Mouse (Mus musculus): ENCODE data around the gene Vmn1r194. TPM values are rescaled to one million over a fixed set of nuclear protein-coding genes. Genes with fewer than 3 reads are reported as not detected.
"Not testable (repeated sequence)": the region's sequence is repeated elsewhere in the genome, so short reads cannot be mapped to it uniquely, and the experiment has no call there.

The Vmn1r194 gene
- total RNA-seq (2014; rRNA removed) (not detected in 2 replicates), polyA plus RNA-seq (2012; rRNA removed) (not detected in 2 replicates)

DNA sequence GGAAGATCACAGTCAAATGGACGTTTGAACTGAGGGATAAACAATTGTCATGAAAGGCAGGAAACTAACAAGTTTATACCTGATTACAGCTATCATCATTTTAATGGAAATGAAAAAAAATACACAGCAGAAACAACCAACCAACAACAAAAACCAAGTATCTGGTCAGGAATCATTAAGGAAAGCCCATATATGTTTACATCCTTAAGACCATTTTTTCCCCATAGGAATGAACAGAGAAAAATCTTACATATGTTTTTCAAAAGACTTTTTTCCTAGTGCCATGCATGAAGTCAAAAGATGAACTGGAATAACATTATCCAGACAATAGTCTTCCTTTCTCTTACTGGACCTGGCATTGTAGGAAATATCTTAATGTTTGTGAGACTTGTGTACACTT lies at the start of gene Vmn1r194:
TSS of gene Vmn1r194 (plus strand) at position 301 of the 400 bp plus-strand sequence.
- Histone ChIP-seq H3K79me2 (ENCODE audit: control insufficient read depth, insufficient read depth, low read length) (no peaks in the 10 kb centered on the region), H3K36me3 (ENCODE audit: control insufficient read depth, insufficient read depth, low read length) (no peaks in the 10 kb centered on the region), H3K4me1 (ENCODE audit: control insufficient read depth, insufficient read depth, low read length) (no peaks in the 10 kb centered on the region), H3K27ac (replicated peaks; ENCODE audit: insufficient read depth, low read depth, low read length) (no peak within 1 kb of the TSS), H3K9ac (ENCODE audit: low read depth, low read length) (no peak within 1 kb of the TSS), H3K4me3 (ENCODE audit: insufficient read depth, low read depth, low read length) (no peak within 1 kb of the TSS), H3K27me3 (ENCODE audit: control insufficient read depth, insufficient read depth, low read length) (no peaks in the 10 kb centered on the region)
- 28% methylated on average over 1 of the region's 1 CpGs for WGBS
- TF ChIP-seq CTCF (IDR thresholded peaks at IDR 0.05; ENCODE audit: low read depth, low read length) (no peak), POLR2A (IDR thresholded peaks at IDR 0.05; ENCODE audit: extremely low read depth, insufficient read depth, low read length) (no peak)
- no peak for DNase-seq (ENCODE audit: extremely low read depth, low read depth, low spot score)

- 73% methylated on average over 1 of the region's 1 CpGs for WGBS
- not testable (repeated sequence) for H3K27me3 ChIP-seq (ENCODE audit: control insufficient read depth, insufficient read depth, low read length); H3K4me1 ChIP-seq (ENCODE audit: control insufficient read depth, insufficient read depth, low read length); DNase-seq (ENCODE audit: extremely low read depth, low read depth, low spot score); H3K79me2 ChIP-seq (ENCODE audit: control insufficient read depth, insufficient read depth, low read length); H3K9ac ChIP-seq (ENCODE audit: low read depth, low read length); H3K36me3 ChIP-seq (ENCODE audit: control insufficient read depth, insufficient read depth, low read length); H3K27ac ChIP-seq (replicated peaks; ENCODE audit: insufficient read depth, low read depth, low read length); H3K4me3 ChIP-seq (ENCODE audit: insufficient read depth, low read depth, low read length)
These were observed 21.0 kb upstream of the Vmn1r194 start, which contains the start of gene Vmn1r193 for GRCm38 (mm10) chr13:22223060-22223459. Gene Vmn1r193 (minus strand): TSS chr13:22223160.

- H3K79me2 ChIP-seq (ENCODE audit: control insufficient read depth, insufficient read depth, low read length); H3K4me1 ChIP-seq (ENCODE audit: control insufficient read depth, insufficient read depth, low read length); H3K36me3 ChIP-seq (ENCODE audit: control insufficient read depth, insufficient read depth, low read length); H3K27ac ChIP-seq (replicated peaks; ENCODE audit: insufficient read depth, low read depth, low read length); H3K9ac ChIP-seq (ENCODE audit: low read depth, low read length); DNase-seq (ENCODE audit: extremely low read depth, low read depth, low spot score); H3K4me3 ChIP-seq (ENCODE audit: insufficient read depth, low read depth, low read length); H3K27me3 ChIP-seq (ENCODE audit: control insufficient read depth, insufficient read depth, low read length): not testable (repeated sequence)
- WGBS: 100% methylated on average over 1 of the region's 1 CpGs
These were observed 26.2 kb downstream of the Vmn1r194 start, which contains the start of gene Vmn1r195 for GRCm38 (mm10) chr13:22270222-22270621. Gene Vmn1r195 (plus strand): TSS chr13:22270522.

GRCm38 (mm10) chr13:22271721-22272120 lies 27.7 kb downstream of the Vmn1r194 start:
- no peak for DNase-seq (ENCODE audit: extremely low read depth, low read depth, low spot score)
- no peak overlapping the region for H3K27ac ChIP-seq (replicated peaks; ENCODE audit: insufficient read depth, low read depth, low read length)
- H3K4me3 ChIP-seq (ENCODE audit: insufficient read depth, low read depth, low read length): no peak overlapping the region
- TF ChIP-seq POLR2A (IDR thresholded peaks at IDR 0.05; ENCODE audit: extremely low read depth, insufficient read depth, low read length) (no peak), CTCF (IDR thresholded peaks at IDR 0.05; ENCODE audit: low read depth, low read length) (no peak)
- 52% methylated on average over 2 of the region's 2 CpGs for WGBS
- H3K27me3 ChIP-seq (ENCODE audit: control insufficient read depth, insufficient read depth, low read length): no peaks in the 10 kb centered on the region
- H3K9ac ChIP-seq (ENCODE audit: low read depth, low read length): no peak overlapping the region
- no peaks in the 10 kb centered on the region for H3K79me2 ChIP-seq (ENCODE audit: control insufficient read depth, insufficient read depth, low read length)
- H3K36me3 ChIP-seq (ENCODE audit: control insufficient read depth, insufficient read depth, low read length): no peaks in the 10 kb centered on the region
- no peaks in the 10 kb centered on the region for H3K4me1 ChIP-seq (ENCODE audit: control insufficient read depth, insufficient read depth, low read length)

DNA sequence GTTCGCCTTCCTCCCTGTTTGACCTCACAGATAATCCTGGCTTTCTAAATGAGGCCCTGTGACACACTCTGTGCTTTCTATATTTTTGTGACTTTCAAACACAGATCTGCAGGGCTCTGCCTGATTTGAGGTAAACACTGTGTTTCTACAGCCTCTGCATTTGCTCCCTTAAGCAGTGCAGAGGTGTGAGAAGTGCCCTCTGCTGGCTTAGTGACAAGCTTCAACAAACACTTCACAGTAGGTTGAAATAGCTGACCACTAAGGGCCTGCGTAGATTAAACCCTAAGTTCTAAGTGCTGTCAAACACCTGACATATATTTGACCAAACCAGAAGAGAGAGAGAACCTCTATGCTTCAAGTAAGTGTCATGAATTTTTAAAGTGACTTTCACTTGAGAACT lies 40.6 kb downstream of the Vmn1r194 start:
- WGBS: 73% methylated on average over 2 of the region's 2 CpGs
- H3K4me1 ChIP-seq (ENCODE audit: control insufficient read depth, insufficient read depth, low read length): no peaks in the 10 kb centered on the region

GRCm38 (mm10) chr13:22289620-22290019 lies 45.6 kb downstream of the Vmn1r194 start, which contains the start of gene Vmn1r196:
Gene Vmn1r196 (plus strand): TSS chr13:22289920.
- DNase-seq (ENCODE audit: extremely low read depth, low read depth, low spot score): no peak
- WGBS: 77% methylated on average over 2 of the region's 2 CpGs
- H3K36me3 ChIP-seq (ENCODE audit: control insufficient read depth, insufficient read depth, low read length): no peaks in the 10 kb centered on the region
- H3K27ac ChIP-seq (replicated peaks; ENCODE audit: insufficient read depth, low read depth, low read length): no peak within 1 kb of the TSS
- no peaks in the 10 kb centered on the region for H3K4me1 ChIP-seq (ENCODE audit: control insufficient read depth, insufficient read depth, low read length)
- H3K9ac ChIP-seq (ENCODE audit: low read depth, low read length): no peak within 1 kb of the TSS
- no peaks in the 10 kb centered on the region for H3K79me2 ChIP-seq (ENCODE audit: control insufficient read depth, insufficient read depth, low read length)
- H3K4me3 ChIP-seq (ENCODE audit: insufficient read depth, low read depth, low read length): no peak within 1 kb of the TSS
- no peaks in the 10 kb centered on the region for H3K27me3 ChIP-seq (ENCODE audit: control insufficient read depth, insufficient read depth, low read length)
- no peak for TF ChIP-seq CTCF (IDR thresholded peaks at IDR 0.05; ENCODE audit: low read depth, low read length)
- TF ChIP-seq POLR2A (IDR thresholded peaks at IDR 0.05; ENCODE audit: extremely low read depth, insufficient read depth, low read length): no peak

More for the DNA sequence above, 40.6 kb downstream of the Vmn1r194 start:
- Histone ChIP-seq H3K36me3 (ENCODE audit: control insufficient read depth, insufficient read depth, low read length) (no peaks in the 10 kb centered on the region), H3K27me3 (ENCODE audit: control insufficient read depth, insufficient read depth, low read length) (no peaks in the 10 kb centered on the region), H3K79me2 (ENCODE audit: control insufficient read depth, insufficient read depth, low read length) (no peaks in the 10 kb centered on the region), H3K4me3 (ENCODE audit: insufficient read depth, low read depth, low read length) (no peak overlapping the region), H3K27ac (replicated peaks; ENCODE audit: insufficient read depth, low read depth, low read length) (no peak overlapping the region), H3K9ac (ENCODE audit: low read depth, low read length) (no peak overlapping the region)
- TF ChIP-seq CTCF (IDR thresholded peaks at IDR 0.05; ENCODE audit: low read depth, low read length): no peak
- TF ChIP-seq POLR2A (IDR thresholded peaks at IDR 0.05; ENCODE audit: extremely low read depth, insufficient read depth, low read length): no peak
- no peak for DNase-seq (ENCODE audit: extremely low read depth, low read depth, low spot score)

Other genes with a start within 250 kb of the Vmn1r194 start
- not detected in 2 replicates for gene Prss16, start 234.5 kb upstream of the Vmn1r194 start, total RNA-seq (2014; rRNA removed)
- 0.12 TPM in 1 of 2 replicates, not detected in the other for gene Prss16, start 234.5 kb upstream of the Vmn1r194 start, polyA plus RNA-seq (2012; rRNA removed)
- 1.8 and 2.6 TPM in 2 replicates for gene Hist1h2ah, start 208.6 kb upstream of the Vmn1r194 start, total RNA-seq (2014; rRNA removed)
- not detected in 2 replicates for gene Hist1h2ah, start 208.6 kb upstream of the Vmn1r194 start, polyA plus RNA-seq (2012; rRNA removed)
- gene Hist1h2bk, start 208.3 kb upstream of the Vmn1r194 start, total RNA-seq (2014; rRNA removed): 15.6 and 28.1 TPM in 2 replicates
- 0.46 and 0.48 TPM in 2 replicates for gene Hist1h2bk, start 208.3 kb upstream of the Vmn1r194 start, polyA plus RNA-seq (2012; rRNA removed)
- gene Hist1h4i, start 202.9 kb upstream of the Vmn1r194 start, total RNA-seq (2014; rRNA removed): 6.8 and 9.2 TPM in 2 replicates
- 5.2 and 12.3 TPM in 2 replicates for gene Hist1h4i, start 202.9 kb upstream of the Vmn1r194 start, polyA plus RNA-seq (2012; rRNA removed)
- 11.1 and 22.4 TPM in 2 replicates for gene Hist1h2ag, start 201.3 kb upstream of the Vmn1r194 start, total RNA-seq (2014; rRNA removed)
- gene Hist1h2ag, start 201.3 kb upstream of the Vmn1r194 start, polyA plus RNA-seq (2012; rRNA removed): 0.55 TPM in 1 of 2 replicates, not detected in the other
- 10.7 and 16.8 TPM in 2 replicates for gene Hist1h2bj, start 201.0 kb upstream of the Vmn1r194 start, total RNA-seq (2014; rRNA removed)
- gene Hist1h2bj, start 201.0 kb upstream of the Vmn1r194 start, polyA plus RNA-seq (2012; rRNA removed): 0.29 TPM in 1 of 2 replicates, not detected in the other
- gene Vmn1r188, start 159.8 kb upstream of the Vmn1r194 start, total RNA-seq (2014; rRNA removed): not detected in 2 replicates
- not detected in 2 replicates for gene Vmn1r188, start 159.8 kb upstream of the Vmn1r194 start, polyA plus RNA-seq (2012; rRNA removed)
- not detected in 2 replicates for gene Vmn1r189, start 138.4 kb upstream of the Vmn1r194 start, total RNA-seq (2014; rRNA removed)
- gene Vmn1r189, start 138.4 kb upstream of the Vmn1r194 start, polyA plus RNA-seq (2012; rRNA removed): not detected in 2 replicates
- gene Vmn1r191, start 60.2 kb upstream of the Vmn1r194 start, total RNA-seq (2014; rRNA removed): not detected in 2 replicates
- not detected in 2 replicates for gene Vmn1r191, start 60.2 kb upstream of the Vmn1r194 start, polyA plus RNA-seq (2012; rRNA removed)
- gene Vmn1r192, start 53.1 kb upstream of the Vmn1r194 start, total RNA-seq (2014; rRNA removed): not detected in 2 replicates
- not detected in 2 replicates for gene Vmn1r192, start 53.1 kb upstream of the Vmn1r194 start, polyA plus RNA-seq (2012; rRNA removed)
- not detected in 2 replicates for gene Vmn1r193, start 21.1 kb upstream of the Vmn1r194 start, total RNA-seq (2014; rRNA removed)
- gene Vmn1r193, start 21.1 kb upstream of the Vmn1r194 start, polyA plus RNA-seq (2012; rRNA removed): not detected in 2 replicates
- not detected in 2 replicates for gene Vmn1r195, start 26.3 kb downstream of the Vmn1r194 start, total RNA-seq (2014; rRNA removed)
- gene Vmn1r195, start 26.3 kb downstream of the Vmn1r194 start, polyA plus RNA-seq (2012; rRNA removed): not detected in 2 replicates
- gene Vmn1r196, start 45.7 kb downstream of the Vmn1r194 start, total RNA-seq (2014; rRNA removed): not detected in 2 replicates
- not detected in 2 replicates for gene Vmn1r196, start 45.7 kb downstream of the Vmn1r194 start, polyA plus RNA-seq (2012; rRNA removed)
- gene Vmn1r197, start 80.4 kb downstream of the Vmn1r194 start, total RNA-seq (2014; rRNA removed): not detected in 2 replicates
- gene Vmn1r197, start 80.4 kb downstream of the Vmn1r194 start, polyA plus RNA-seq (2012; rRNA removed): not detected in 2 replicates
- not detected in 2 replicates for gene Vmn1r198, start 106.1 kb downstream of the Vmn1r194 start, total RNA-seq (2014; rRNA removed)
- gene Vmn1r198, start 106.1 kb downstream of the Vmn1r194 start, polyA plus RNA-seq (2012; rRNA removed): not detected in 2 replicates
- not detected in 2 replicates for gene Vmn1r199, start 135.6 kb downstream of the Vmn1r194 start, total RNA-seq (2014; rRNA removed)
- not detected in 2 replicates for gene Vmn1r199, start 135.6 kb downstream of the Vmn1r194 start, polyA plus RNA-seq (2012; rRNA removed)
- not detected in 2 replicates for gene Vmn1r200, start 146.2 kb downstream of the Vmn1r194 start, total RNA-seq (2014; rRNA removed)
- gene Vmn1r200, start 146.2 kb downstream of the Vmn1r194 start, polyA plus RNA-seq (2012; rRNA removed): not detected in 2 replicates
- gene Vmn1r201, start 227.7 kb downstream of the Vmn1r194 start, total RNA-seq (2014; rRNA removed): not detected in 2 replicates
- not detected in 2 replicates for gene Vmn1r201, start 227.7 kb downstream of the Vmn1r194 start, polyA plus RNA-seq (2012; rRNA removed)